Mouse (Mus musculus): Measurements from ENCODE around the gene Olfr25. TPM values are rescaled to one million over a fixed set of nuclear protein-coding genes. Genes with fewer than 3 reads are reported as not detected.

Gene Olfr25
- not detected for polyA plus RNA-seq (2017; shearing (Covaris generic))

GRCm38 (mm10) chr9:38328760-38329159, at the start of gene Olfr25:
TSS of gene Olfr25 (plus strand) at chr9:38329060.

GRCm38 (mm10) chr9:38290807-38291206, 38.1 kb upstream of the Olfr25 start, which contains the start of gene Olfr896-ps1:
TSS of gene Olfr896-ps1 (plus strand) at chr9:38291107.

GRCm38 (mm10) chr9:38348111-38348510, 19.3 kb downstream of the Olfr25 start, which contains the start of gene Olfr898:
TSS of gene Olfr898 (plus strand) at chr9:38348411.

GRCm38 (mm10) chr9:38366596-38366995, 37.7 kb downstream of the Olfr25 start, which contains the start of gene Olfr250:
TSS of gene Olfr250 (plus strand) at chr9:38366896.

GRCm38 (mm10) chr9:38376786-38377185, 47.9 kb downstream of the Olfr25 start, which contains the start of gene Olfr251:
TSS of gene Olfr251 (plus strand) at chr9:38377086.

Other genes starting within 250 kb of the Olfr25 start
- not detected for gene Olfr887, start 245.0 kb upstream of the Olfr25 start, polyA plus RNA-seq (2017; shearing (Covaris generic))
- not detected for gene Olfr888, start 220.9 kb upstream of the Olfr25 start, polyA plus RNA-seq (2017; shearing (Covaris generic))
- gene Olfr889, start 213.9 kb upstream of the Olfr25 start, polyA plus RNA-seq (2017; shearing (Covaris generic)), result not detected
- gene Olfr890, start 186.5 kb upstream of the Olfr25 start, polyA plus RNA-seq (2017; shearing (Covaris generic)), result 0.10 TPM
- gene Olfr891, start 148.2 kb upstream of the Olfr25 start, polyA plus RNA-seq (2017; shearing (Covaris generic)), result not detected
- gene Olfr893, start 120.7 kb upstream of the Olfr25 start, polyA plus RNA-seq (2017; shearing (Covaris generic)), result not detected
- not detected for gene Olfr894, start 111.0 kb upstream of the Olfr25 start, polyA plus RNA-seq (2017; shearing (Covaris generic))
- gene Olfr143, start 76.3 kb upstream of the Olfr25 start, polyA plus RNA-seq (2017; shearing (Covaris generic)), result not detected
- gene Olfr895, start 61.2 kb upstream of the Olfr25 start, polyA plus RNA-seq (2017; shearing (Covaris generic)), result not detected
- gene Olfr896-ps1, start 38.0 kb upstream of the Olfr25 start, polyA plus RNA-seq (2017; shearing (Covaris generic)), result not detected
- not detected for gene Olfr898, start 19.4 kb downstream of the Olfr25 start, polyA plus RNA-seq (2017; shearing (Covaris generic))
- gene Olfr250, start 37.8 kb downstream of the Olfr25 start, polyA plus RNA-seq (2017; shearing (Covaris generic)), result not detected
- not detected for gene Olfr251, start 48.0 kb downstream of the Olfr25 start, polyA plus RNA-seq (2017; shearing (Covaris generic))
- not detected for gene Olfr147, start 72.6 kb downstream of the Olfr25 start, polyA plus RNA-seq (2017; shearing (Covaris generic))
- gene Olfr901, start 100.4 kb downstream of the Olfr25 start, polyA plus RNA-seq (2017; shearing (Covaris generic)), result 0.20 TPM
- not detected for gene Olfr902, start 118.6 kb downstream of the Olfr25 start, polyA plus RNA-seq (2017; shearing (Covaris generic))
- gene Olfr904, start 134.1 kb downstream of the Olfr25 start, polyA plus RNA-seq (2017; shearing (Covaris generic)), result not detected
- gene Olfr905, start 142.0 kb downstream of the Olfr25 start, polyA plus RNA-seq (2017; shearing (Covaris generic)), result not detected
- not detected for gene Olfr906, start 158.0 kb downstream of the Olfr25 start, polyA plus RNA-seq (2017; shearing (Covaris generic))
- not detected for gene Olfr907, start 166.7 kb downstream of the Olfr25 start, polyA plus RNA-seq (2017; shearing (Covaris generic))
- gene Olfr911-ps1, start 192.5 kb downstream of the Olfr25 start, polyA plus RNA-seq (2017; shearing (Covaris generic)), result not detected
- gene Olfr910, start 208.8 kb downstream of the Olfr25 start, polyA plus RNA-seq (2017; shearing (Covaris generic)), result not detected